ENCODE assay signal across 23 mouse cellular contexts in the genomic region with DNA sequence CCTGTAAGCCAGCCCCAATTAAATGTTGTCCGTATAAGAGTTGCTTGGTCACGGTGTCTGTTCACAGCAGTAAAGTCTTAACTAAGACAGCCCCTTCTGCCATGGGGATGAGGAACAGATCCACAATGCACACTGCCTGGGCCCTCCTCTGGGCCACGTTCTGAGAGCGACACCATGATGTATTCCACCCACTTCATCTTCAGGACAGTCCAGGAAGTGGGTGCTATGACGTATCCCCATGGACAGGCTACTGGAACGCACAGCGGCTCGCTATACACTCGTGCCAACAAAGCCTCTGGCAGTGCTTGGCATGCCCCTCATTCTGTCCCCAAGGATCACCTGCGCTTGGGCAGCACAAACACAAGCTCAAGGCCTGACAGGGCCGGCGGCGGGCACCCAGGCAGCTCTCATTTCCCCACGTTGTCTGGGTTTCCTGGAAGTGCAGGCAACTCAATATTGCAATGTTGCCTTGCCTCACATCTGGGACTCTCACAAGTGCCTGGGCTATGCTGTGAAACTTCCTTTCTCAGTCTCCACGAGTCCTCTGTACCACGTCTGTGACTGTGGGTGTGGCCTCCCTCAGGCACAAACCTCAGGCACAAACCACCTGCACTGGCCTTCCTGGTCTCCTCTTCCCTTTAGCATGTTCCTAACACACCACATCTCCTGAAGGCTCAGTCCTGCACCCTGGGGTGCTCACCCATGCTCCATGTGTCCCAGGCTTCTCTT. TPM values are rescaled to one million over a fixed set of nuclear protein-coding genes. Genes with fewer than 3 reads are reported as not detected.
DNase-seq lines count a peak whose midpoint lies in the region; ATAC-seq and TF ChIP-seq lines count a peak whose summit lies in the region.
"Had no signal": no experiment of that assay in that cellular context is flagged by ENCODE, and none has a peak within 500 bp of the region (broad histone marks: within the 10 kb centered on the region; RNA-seq: fewer than 3 reads in every experiment).

No protein-coding gene starts in this region.

- intact Hi-C loops in left cerebral cortex, adult 2 months (cut with DNase I): no loop called here
- intact Hi-C loops in left cerebral cortex, postnatal 10 days (cut with DNase I): no loop called here

- no peak for DNase-seq in left cerebral cortex, adult 2 months (ENCODE audit: extremely low spot score in 1 of 2, low spot score in 2 of 2)
- DNase-seq in left cerebral cortex, postnatal 10 days (ENCODE audit: extremely low spot score in 1 of 2, low spot score in 2 of 2): no peak
- DNase-seq in thymus, postnatal 0 days (ENCODE audit: low spot score): peak; percentile 54
- DNase-seq in thymus, postnatal 25 days: no peak
- peak; percentile 60 for DNase-seq in induced T-regulatory cell, adult 2 months (ENCODE audit: low read depth)
- DNase-seq in heart, adult 11 months: no peak
- no peak for DNase-seq in cerebellum, postnatal 36 days
- DNase-seq: adrenal gland, adult 8-10 months; cerebellum, postnatal 10 days; embryo, embryonic 11 days; forebrain, postnatal 0 days; gastrocnemius, adult 2 months; heart, adult 18-20 months; heart, postnatal 4 days; kidney, adult 2 months; kidney, postnatal 14 days; left cerebral cortex, postnatal 4 days; lung, embryonic 14.5 days had no signal

- H3K4me3 ChIP-seq in left cerebral cortex, adult 2 months: no peak overlapping the region
- H3K4me3 ChIP-seq: forebrain, embryonic 10.5 days; gastrocnemius, adult 2 months; heart, embryonic 15.5 days; liver, embryonic 12.5 days had no signal

- ATAC-seq in inflammation-experienced regulatory T-cells, adult 6 months: no peak
- ATAC-seq: forebrain, postnatal 0 days; hindbrain, postnatal 0 days; liver, embryonic 12.5 days had no signal

- peak overlapping the region; percentile 72 for H3K27ac ChIP-seq in left cerebral cortex, adult 2 months
- H3K27ac ChIP-seq: forebrain, embryonic 10.5 days; gastrocnemius, adult 2 months; heart, embryonic 15.5 days; hindbrain, postnatal 0 days; liver, embryonic 12.5 days had no signal

- TF ChIP-seq CTCF in left cerebral cortex, adult 2 months (IDR thresholded peaks at IDR 0.05): no peak

RNA-seq across cellular contexts. Expression of gene Tbc1d2, which starts 14.1 kb away (rescaled TPM):
- total RNA-seq in left cerebral cortex, adult 2 months (2021): 1 to 10 TPM; 3.4 to 4.8 TPM
- 1 to 10 TPM; 1.0 to 2.0 TPM for total RNA-seq in left cerebral cortex, postnatal 10 days (2021)
- 2.1 and 2.2 TPM in 2 replicates for polyA plus RNA-seq in thymus, postnatal 0 days (2015; fragmentation: Nextera tagmentation; extraction: Ambion mirVana)
- polyA plus RNA-seq in inflammation-experienced regulatory T-cells, adult 6 months (2017; shearing (Covaris generic)): 1 to 10 TPM in 1 of 3 experiments, under 1 TPM in 2; 0.12 to 1.3 (median 0.34) TPM

RNA-seq across cellular contexts. Expression of gene Coro2a, which starts 33.9 kb away (rescaled TPM):
- 10 to 100 TPM; 24.4 to 28.2 TPM for total RNA-seq in left cerebral cortex, adult 2 months (2021)
- 10 to 100 TPM; 38.7 to 43.3 TPM for total RNA-seq in left cerebral cortex, postnatal 10 days (2021)
- 12.2 and 14.5 TPM in 2 replicates for polyA plus RNA-seq in thymus, postnatal 0 days (2015; fragmentation: Nextera tagmentation; extraction: Ambion mirVana)
- polyA plus RNA-seq in inflammation-experienced regulatory T-cells, adult 6 months (2017; shearing (Covaris generic)): 100 to 1,000 TPM in 2 of 3 experiments, 10 to 100 TPM in 1; 81.9 to 140 (median 126) TPM

Comparison
In these comparisons a context has a peak if more than half of its experiments do, and no peak if none do; other contexts are left out.
1. DNase-seq: peak in thymus, postnatal 0 days (single experiment) and induced T-regulatory cell, adult 2 months (single experiment); none in left cerebral cortex, adult 2 months (0 of 2), left cerebral cortex, postnatal 10 days (0 of 2), thymus, postnatal 25 days (single experiment), heart, adult 11 months (single experiment) and cerebellum, postnatal 36 days (0 of 2).